Mouse (Mus musculus): Measurements from ENCODE around the gene Rbl1.

DNA sequence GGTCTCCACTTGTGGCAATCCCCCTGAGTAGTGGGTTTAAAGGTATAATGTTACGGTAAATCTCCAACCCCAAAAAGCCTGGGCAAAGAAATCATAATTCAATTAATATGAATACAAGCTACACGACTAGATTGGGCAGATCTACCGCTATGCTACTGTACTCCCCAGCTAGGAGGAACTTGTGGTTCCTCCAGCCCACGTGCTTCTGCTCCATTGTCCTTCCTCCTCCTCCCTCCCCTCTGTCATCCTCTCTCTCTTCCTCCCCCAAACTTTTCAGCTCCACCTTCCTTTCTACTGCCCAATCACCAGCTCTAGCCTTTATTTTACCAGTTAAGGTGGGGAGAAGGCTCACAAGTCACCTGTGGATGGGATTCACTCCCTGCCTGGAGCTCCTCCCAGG lies 96.1 kb downstream of the Rbl1 start:
- TF ChIP-seq GATA1 (IDR thresholded peaks at IDR 0.05; ENCODE audit: borderline replicate concordance, low read length) (no peak), FLI1 (IDR thresholded peaks at IDR 0.05; ENCODE audit: low read length) (no peak)

Data from megakaryocyte, embryonic 14.5 days (primary cell).